Mouse (Mus musculus) spleen, adult 2 months (tissue): ENCODE measurements around the gene Zfp72.

Experiments
- CTCF ChIP-seq: fragments of 200-500 bp; IDR thresholded peaks from 2 replicates; pipeline ENCODE4 v1.5.1; 2011; ENCODE audit warnings: mild to moderate bottlenecking, inconsistent platforms; ENCODE audit not compliant: insufficient read depth, insufficient read length, insufficient replicate concordance; ENCODE audit errors: extremely low read depth
- POLR2A ChIP-seq: fragments of 200-500 bp; IDR thresholded peaks from 2 replicates; pipeline ENCODE4 v1.6.1; 2011; ENCODE audit warnings: low read depth, low read length, inconsistent platforms

- TF ChIP-seq CTCF (no peak), POLR2A (no peak)
Measured at GRCm38 (mm10) chr13:74329321-74329720, 61.3 kb downstream of the Zfp72 start.
